Mouse (Mus musculus): ENCODE measurements at regions not wholly inside any gene's neighbourhood (a gene's known extent, or its start where the extent isn't known, plus 50 kb on each side); places are given as distances from the start of the nearest gene placed in this dataset.
"Not testable (repeated sequence)": the region's sequence is repeated elsewhere in the genome, so short reads cannot be mapped to it uniquely, and the experiment has no call there.

DNA sequence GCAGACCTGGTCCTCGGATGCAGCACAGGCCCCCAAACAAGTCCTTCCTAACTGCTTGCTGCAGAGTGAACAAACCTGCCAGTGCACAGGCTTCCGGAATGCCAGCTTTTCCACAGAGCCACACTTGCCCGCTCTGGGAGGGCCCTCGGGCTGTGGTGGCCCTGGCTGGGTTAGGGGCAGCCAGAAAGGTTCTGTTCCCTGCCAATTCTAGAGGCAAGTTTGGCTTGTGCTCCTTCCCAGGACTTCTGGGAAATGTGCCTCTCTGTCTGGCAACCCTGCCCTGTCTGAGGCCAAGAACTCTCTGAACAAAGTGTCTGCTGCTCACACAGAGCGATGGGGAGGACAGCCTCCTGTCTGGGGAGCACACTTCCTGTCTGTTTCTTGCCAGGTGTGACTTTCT lies 66.4 kb downstream of the Xrcc2 start:
- DNase-seq: peak; percentile 8

DNA sequence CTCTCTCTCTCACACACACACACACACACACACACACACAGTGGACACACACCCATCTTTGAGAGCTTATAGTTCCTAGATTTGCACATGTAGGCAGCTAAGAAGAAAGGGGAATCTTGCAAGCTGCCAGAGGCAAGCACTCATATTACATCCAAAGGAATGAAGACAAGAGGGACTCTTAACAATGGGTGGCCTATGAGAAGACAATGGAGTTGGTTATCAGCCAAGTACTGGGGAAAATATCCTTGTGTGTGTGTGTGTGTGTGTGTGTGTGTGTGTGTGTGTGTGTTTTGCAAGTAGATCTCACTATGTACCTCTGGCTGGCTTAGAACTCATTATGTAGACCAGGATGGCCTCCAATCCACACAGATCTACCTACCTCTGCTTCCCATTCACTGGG lies 67.5 kb downstream of the Xrcc2 start:
- no peak for DNase-seq

DNA sequence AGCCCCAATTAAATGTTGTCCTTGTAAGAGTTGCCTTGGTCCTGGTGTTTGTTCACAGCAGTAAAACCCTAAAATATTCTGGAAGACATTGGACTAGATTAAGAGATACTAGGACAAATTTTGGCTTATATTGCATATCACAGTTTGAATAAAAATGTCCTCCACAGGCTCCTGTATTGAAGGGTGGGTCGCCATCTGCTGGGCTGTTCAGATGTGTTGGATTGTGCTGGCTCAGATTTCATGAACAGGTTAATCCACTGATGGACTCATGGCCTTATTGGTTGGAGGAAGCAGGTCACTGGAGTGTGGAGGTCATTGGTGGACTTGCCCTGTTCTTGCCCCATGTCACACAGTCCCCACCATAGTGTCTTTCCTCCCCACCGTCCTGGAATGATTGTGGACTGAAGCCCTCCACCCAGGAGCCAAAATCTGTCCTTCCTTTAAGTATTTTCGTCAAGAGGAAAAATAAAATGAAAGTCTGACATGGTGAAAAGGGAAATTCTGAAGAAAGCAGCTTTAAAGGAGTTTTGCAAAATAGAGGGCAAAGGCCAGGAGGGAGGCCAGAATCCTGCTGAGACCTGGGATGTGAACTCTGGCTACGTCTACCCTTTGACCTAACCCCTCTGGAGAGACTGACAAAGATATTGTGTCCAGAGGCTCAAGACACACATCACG lies 72.6 kb downstream of the Xrcc2 start:
- no peak for DNase-seq

DNA sequence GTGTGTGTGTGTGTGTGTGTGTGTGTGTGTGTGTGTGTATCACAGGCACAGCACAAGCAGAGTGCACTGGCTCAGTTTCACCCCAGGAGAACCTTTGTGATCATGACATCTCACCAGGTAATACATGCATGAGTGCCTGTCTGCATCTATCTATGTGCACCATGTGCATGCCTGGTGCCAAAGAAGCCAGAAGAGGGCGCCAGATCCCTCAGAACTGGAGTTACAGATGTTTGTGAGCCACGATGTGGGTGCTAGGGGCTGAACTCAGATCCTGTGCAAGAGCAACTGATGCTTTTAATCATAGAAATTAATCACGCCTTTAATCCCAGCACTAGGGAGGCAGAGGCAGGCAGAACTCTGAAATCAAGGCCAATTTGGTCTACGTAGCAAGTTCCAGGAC lies 75.9 kb downstream of the Xrcc2 start:
- no peak for DNase-seq

DNA sequence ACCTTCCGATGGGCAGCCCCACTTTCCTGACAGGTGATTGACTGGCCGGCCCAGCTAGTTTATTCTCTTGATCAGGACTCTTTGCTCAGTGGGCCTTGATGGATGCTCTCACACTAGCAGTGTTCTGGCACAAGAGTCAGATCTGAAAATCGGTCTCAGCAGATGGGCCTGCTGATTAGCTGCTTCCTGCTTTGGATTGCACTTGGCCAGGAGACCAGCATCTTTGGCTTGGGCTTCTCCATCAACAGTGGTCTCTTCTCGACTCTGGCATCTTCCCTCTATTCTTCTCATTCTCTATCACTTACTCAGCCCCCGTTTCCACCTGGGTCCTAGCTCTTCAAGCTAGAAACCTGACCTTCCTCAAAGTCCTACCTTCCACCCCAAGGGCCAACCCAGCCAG lies 77.1 kb downstream of the Xrcc2 start:
- DNase-seq: no peak

DNA sequence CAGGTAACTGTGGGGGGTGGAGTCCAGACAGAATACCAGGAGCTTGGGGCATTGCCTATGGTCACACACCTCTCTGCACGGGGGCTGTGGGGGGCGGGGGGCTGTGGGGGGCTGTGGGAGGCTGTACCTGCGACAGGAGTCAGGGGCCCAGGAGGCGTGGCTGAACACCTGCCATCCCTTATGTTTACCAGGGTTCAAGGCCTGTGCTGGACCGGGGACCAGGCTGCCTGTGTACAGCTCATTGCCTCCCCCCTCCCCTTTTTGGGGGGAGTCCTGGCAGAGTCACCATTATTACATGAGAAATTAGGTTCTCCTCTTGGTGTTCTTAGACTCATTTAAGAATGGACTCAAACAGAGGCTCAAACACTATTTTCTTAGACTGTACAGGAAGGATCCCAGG lies 78.5 kb downstream of the Xrcc2 start:
- DNase-seq: no peak

DNA sequence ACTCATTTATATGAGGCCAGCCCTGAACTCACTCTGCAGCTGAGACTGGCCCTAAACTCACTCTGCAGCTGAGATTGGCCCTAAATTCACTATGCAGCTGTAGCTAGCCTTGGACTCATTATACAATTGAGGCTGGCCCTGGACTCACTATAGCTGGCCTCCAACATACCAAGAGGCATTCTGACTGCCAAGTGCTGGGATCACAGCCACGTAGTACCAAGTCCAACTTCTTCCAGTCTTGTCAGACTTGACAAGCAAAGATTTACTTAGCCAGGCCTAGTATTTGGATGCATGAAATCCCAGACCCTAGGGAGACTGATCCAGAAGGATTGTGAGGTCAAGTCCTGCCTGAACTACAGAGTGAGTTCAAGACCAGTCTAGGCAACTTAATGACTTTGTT lies 81.6 kb downstream of the Xrcc2 start:
- DNase-seq: no peak

DNA sequence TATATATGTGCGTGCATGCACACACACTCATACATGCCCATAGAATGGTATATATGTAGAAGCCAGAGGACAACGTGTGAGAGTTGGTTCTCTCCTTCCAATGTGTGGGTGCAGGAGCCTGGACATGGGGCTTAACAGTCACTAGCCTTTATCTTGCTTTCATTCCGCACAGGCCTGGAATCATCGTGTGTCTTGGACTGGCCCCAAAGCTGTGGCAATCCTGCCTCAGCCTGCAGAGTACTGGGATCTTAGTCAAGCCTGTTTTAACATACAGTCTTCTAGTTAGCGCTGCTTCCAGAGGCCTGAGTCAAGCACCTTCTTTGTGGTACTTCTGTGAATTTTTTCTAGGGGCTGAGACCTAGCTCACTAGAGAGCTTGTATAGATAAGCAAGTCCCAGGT lies 85.8 kb downstream of the Xrcc2 start:
- no peak for DNase-seq

DNA sequence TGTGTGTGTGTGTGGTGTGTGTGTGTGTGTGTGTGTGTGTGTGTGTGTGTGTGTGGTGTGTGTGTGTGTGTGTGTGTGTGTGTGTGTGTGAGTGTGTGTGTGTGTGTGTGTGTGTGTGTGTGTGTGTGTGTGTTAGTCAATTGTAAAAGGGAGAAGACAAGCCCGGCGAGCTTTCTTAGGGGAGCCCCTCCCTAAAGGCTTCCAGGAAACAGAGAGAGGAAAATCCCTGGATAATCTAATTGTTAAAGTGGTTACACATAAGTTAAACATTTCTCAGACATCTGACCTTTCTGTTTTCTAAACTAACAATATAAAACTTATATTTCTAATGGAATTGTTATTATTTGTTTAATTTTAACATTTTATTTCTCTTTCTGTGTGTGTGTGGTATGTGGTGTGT lies 86.3 kb downstream of the Xrcc2 start:
- DNase-seq: not testable (repeated sequence)

DNA sequence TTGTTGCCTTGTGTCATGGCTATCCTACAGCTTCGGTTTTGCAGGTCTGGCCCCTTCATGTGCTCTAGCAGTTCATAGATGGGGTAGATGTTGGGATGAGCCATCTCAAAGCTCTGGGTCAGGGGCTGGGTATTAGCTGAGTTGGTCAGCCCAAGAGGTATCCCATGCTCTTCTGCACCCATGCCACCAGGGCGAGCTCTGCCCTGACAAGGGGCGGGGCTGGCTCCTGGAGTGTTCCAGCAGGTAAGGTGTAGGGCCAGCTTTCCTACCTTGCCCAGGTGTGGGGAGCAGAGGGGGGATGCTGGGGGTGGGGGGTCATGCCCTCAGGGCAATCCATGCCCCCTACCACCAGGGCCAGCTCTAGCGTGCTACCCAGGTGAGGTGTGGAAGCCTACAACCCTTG lies 91.0 kb downstream of the Xrcc2 start:
- DNase-seq: no peak

DNA sequence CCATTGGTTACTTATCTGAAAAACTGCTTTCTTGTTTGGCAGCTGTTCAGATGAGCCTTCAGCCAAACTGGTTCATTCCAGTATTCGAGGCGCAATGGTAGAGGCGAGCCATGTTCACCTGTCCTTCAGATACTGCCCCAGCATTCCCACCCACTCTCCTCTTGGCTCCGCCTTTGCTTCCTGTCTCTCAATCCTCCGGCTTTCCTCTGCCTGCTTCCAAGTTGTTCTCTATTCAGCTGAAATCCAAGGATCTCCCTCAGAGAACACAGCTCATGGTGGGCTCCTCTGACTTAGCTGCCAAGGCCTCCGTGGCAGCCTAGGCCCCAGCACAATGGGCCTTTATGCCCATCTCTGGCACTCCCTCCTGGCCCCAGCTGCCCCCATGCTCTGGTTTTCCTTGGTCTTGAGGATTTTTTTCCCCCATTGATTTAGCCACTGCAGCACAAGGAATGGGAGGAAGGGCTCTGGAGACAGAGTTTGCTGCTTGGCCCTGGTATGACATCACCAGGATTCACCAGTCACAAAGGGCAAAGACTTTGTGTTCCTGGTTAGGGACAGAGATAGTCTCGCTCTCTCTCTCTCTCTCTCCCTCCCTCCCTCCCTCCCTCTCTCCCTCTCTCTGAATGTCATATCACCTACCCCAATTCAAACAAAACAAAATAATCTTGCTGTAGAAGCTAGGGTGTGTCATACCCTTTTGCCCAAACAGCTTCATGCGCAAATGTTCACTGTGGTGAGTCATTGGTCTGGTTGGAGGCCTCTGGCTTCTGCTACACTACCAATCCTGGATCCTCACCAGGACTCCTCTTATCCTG lies 91.6 kb downstream of the Xrcc2 start:
- DNase-seq: no peak

DNA sequence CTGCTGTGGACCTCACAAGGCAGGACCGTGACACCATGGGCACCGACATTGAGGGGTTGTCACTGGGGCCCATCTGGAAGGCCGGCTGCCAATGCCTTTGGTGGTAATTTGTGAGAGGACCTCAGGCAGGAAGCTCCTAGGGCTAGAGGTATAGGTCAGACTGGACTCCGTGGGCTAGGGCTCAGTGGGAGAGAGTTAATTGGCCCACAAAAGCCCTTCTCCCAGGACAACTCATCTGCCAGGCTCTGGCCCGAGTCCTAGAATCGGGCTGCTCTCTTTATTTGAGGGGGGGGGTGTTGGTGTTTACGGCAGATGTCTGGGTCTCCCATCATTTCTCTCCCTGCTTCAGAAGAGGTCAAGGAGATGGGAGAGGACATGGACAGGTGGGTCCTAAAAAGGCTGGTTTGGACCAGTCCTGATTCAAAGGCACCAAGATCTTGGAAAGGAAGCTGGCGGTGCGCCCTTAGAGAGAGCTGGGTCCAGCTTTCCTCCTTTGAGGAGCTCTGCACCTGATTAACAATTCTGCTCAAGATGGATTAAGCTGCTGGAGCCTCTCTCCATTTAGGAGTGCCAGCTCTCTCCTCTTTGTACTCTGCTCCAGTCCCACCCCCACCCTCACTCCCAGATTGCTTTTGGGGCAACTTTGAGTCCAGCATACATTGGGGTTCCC lies 93.5 kb downstream of the Xrcc2 start:
- DNase-seq: no peak

DNA sequence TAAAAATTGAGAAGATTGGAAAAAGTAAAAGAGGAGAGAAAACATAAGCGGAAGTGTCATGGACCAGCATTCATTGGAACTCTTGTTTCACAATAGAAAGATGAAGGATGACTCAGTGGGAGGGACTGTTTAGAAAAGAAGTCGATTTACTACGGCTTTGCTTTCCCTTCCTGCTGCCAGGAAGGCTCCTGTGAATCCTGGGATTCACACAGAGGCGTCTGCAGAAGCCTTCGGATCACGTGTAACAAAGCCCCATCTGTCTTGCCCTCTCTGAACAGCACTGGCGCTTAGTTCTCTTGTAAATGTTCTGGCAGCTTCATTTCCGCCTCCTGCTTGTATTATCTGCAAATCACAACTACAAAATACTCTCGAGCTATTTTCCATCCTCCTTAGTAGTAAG lies 94.0 kb downstream of the Cct8l1 start:
- no peak for DNase-seq

DNA sequence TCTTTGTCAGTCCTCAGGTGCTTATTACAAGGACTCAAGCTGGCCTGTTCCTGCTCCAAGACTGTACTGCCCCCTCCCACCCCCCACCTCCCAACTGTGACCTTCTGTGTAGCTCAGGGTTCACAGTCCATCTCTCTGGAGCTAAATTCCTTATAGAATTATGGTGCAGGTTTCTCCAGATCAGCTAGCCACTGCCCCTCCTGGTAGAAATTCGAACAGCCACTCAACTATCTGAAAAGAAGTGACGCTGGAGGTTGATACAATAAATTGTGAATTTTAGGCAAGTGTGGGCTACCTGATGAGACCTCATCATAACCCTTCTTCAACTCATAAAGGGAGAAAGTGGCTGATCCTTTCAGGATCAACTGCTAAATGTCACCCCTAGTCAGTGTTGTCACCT lies 86.3 kb downstream of the Cct8l1 start:
- DNase-seq: peak; percentile 19

DNA sequence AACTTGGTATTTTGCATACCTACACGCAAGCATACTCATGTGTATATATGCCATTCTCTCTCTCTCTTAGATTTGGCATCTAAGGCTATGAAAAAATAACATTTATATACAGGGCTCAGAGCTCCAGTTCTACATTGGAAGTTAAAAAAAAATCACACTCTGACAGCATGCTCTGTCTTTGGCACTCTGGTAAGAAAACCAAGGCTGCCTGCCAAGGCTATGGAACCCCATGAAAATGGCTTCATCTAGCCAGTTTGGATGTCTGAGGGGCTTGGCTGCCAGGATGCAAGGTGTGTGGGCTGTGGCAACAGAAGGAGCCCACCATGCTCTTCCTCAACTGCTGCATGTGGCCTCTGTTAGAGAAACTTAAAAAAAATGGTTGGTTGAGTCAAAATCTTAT lies 83.5 kb downstream of the Cct8l1 start:
- no peak for DNase-seq

DNA sequence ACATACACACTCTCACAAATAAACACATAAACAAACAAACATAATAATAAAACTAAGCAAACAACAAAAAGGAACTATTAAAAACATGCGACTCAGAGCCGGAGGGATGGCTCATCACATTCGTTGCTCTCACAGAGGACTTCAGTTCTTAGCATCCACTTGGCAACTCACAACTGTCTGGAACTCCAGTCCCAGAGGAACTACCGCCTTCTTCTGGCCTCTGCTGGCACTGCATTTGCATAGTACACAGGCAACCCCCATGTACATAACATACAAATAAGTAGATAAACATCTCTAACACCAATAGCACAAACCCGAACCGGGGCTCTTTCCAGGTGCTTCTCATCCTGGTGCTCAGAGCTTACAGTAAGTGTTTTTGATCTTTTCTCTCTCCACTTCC lies 81.9 kb downstream of the Cct8l1 start:
- no peak for DNase-seq

DNA sequence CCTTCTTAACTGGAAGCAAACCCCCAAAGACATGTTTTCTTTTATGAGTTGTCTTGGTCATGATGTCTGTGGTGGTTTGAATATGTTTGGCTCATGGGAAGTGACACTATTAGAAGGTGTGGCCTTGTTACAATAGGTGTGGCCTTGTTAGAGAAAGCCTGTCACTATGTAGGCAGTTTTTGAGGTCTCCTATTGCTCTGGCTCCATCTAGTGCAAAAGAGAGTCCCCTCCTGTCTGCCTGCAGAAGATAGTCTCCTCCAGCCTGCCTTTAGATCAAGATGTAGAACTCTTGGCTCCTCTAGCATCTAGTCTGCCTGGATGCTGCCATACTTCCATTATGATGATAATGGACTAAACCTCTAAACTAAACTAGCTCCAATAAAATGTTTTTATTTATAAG lies 75.8 kb downstream of the Cct8l1 start:
- no peak for DNase-seq

All from lung, postnatal 14 days (tissue).